Mouse (Mus musculus) spleen, adult 18-20 months (tissue): ENCODE results near the gene Cyp2c39.
"Not testable (repeated sequence)": the region's sequence is repeated elsewhere in the genome, so short reads cannot be mapped to it uniquely, and the experiment has no call there.

ENCODE experiments used
- DNase-seq, 2 experiments: peaks; one replicate each; pipeline ENCODE4 v3.0.0; 2022; ENCODE audit warnings: mixed read lengths in 2 of 2

Gene Cyp2c39

DNA sequence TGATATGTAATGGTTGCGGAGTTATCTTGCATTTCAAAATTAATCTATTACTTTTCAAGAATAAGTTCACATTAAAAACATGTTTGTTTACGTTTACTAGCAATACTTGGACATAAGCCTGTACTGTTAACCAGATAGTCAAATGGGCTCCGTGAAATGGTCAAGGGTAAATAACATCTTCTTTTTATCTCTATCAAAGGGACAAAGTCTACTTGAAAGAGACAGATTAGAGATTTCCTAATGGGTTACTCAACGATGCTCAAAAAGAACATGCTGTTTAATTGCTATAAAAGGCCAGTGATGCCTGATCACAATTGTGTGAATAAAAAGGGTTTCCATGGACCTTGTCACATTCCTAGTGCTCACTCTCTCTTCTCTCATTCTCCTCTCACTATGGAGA is at the start of gene Cyp2c39:
Cyp2c39 (plus strand) TSS at position 329 of the 400 bp plus-strand sequence.
- DNase-seq: no peak

GRCm38 (mm10) chr19:39462941-39463340 is 47.7 kb upstream of the Cyp2c39 start, which contains the start of gene Cyp2c38:
Gene Cyp2c38, minus strand, starts transcription at chr19:39463075.
- DNase-seq: no peak

GRCm38 (mm10) chr19:39463923-39464322 is 46.7 kb upstream of the Cyp2c39 start:
- no peak for DNase-seq

- not testable (repeated sequence) for DNase-seq
Observed at GRCm38 (mm10) chr19:39483961-39484360, 26.7 kb upstream of the Cyp2c39 start.

GRCm38 (mm10) chr19:39506341-39506740 is 4.3 kb upstream of the Cyp2c39 start:
- DNase-seq: no peak

- DNase-seq: no peak
Observed at GRCm38 (mm10) chr19:39509533-39509932, 1.1 kb upstream of the Cyp2c39 start.
